Mouse (Mus musculus): ENCODE measurements around the gene Ctsr.

Ctsr gene

DNA sequence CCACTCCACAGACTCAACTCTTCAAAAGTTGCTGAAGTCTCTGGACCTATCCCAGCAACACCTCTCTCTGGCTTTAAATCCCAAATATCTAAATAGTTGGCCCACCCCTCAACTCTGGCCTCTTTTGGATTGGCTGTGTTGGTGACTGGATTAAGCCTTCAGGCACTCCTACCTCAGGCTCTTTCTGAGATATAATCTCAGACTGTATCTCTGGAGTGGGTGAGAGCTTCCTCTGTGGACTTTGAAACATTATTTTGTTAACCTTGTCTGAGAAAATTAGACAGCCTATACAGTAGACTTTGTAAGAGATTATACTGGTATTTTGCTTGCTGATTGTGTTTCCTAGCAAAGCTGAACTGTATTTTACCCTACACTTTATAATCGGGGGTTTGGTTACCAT lies at the start of gene Ctsr:
TSS of gene Ctsr (minus strand) at position 101 of the 400 bp plus-strand sequence.
- WGBS = 97% methylated on average over 1 of the region's 1 CpGs

DNA sequence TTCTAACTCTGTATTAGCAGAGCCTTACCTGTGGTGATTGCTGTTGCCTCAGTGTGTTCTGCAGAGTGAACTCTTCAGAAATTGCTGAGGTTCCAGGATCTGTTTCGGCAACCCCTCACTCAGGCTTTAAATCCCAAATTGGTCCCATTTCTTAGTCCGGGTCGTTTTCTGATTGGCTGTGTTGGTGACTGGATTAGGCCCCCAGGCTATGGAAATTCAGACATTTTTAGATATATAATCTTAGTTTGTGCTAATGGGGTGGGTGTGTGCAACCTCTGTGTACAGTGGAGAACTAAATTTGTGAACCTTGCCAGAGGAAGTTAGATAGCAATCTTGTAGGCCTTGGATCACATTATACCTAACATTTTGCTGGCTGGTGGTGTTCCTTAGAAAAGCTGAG lies 39.3 kb upstream of the Ctsr start, which contains the start of gene Cts6:
TSS of gene Cts6 (minus strand) at position 101 of the 400 bp plus-strand sequence.
- 83% methylated on average over 3 of the region's 3 CpGs for WGBS

DNA sequence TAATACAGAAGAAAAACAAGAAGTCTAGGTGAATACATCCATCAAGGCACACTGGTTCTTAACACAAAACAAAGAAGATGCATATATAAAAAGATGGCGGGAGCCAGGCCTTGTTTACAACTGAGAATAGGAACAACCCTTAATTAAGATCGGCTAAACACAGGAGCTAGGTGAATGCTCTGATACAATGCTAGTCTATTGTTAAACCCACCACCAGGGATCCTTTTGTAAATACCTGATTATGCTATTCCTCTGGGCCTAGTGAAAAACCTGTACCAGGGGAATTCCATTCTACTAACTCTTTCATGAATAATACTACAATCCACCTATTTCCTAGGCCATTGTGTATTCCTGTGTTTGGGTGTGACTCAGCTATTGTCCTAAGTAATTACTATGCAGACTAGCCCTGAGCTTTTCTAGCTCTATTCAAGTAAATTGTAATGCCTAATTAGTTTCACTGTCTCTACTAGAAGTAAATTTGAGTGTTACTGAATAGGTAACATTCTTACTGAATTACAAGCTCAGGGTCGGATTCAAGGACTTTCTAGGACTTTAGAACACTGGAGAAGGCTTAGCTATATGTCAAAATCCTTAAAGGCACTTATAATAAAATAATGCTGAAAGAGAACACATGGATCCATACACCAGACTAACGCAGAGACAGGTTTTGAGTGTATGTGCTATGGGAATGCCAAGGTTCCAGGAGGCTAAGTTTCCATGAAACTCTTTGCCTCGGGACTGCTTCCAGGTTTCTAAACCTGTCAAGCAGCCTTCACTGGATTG lies 21.3 kb upstream of the Ctsr start:
- WGBS = 71% methylated on average over 5 of the region's 5 CpGs

DNA sequence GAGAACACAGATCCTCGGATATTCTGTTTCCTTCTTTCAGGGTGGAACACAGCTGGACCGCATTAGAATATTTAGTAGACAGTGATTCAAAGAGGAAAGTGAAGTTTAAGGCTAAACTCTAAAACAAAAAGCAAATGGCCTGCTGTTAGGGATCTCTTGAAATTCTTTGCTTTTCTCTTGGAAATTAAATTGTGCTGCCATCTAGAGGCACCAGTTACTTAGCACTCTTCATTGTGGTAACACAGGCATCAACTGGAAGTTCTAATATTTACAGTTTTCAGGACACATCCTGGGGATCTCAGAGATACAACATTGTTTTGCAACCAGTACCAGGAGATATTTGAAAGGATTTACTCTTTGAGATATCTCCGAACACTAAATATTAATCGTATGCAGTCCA lies 566 bp upstream of the Ctsr start:
- 84% methylated on average over 4 of the region's 4 CpGs for WGBS
